Mouse (Mus musculus): Measurements from ENCODE around the gene Nrxn2.

Nrxn2 gene

GRCm38 (mm10) chr19:6390251-6390650 is 28.3 kb upstream of the Nrxn2 start:
- DNase-seq (ENCODE audit: inconsistent age in 2 of 2, low spot score in 1 of 2) = no peak

- no peak for DNase-seq (ENCODE audit: inconsistent age in 2 of 2, low spot score in 1 of 2)
Observed at GRCm38 (mm10) chr19:6392743-6393393, 25.7 kb upstream of the Nrxn2 start.

DNA sequence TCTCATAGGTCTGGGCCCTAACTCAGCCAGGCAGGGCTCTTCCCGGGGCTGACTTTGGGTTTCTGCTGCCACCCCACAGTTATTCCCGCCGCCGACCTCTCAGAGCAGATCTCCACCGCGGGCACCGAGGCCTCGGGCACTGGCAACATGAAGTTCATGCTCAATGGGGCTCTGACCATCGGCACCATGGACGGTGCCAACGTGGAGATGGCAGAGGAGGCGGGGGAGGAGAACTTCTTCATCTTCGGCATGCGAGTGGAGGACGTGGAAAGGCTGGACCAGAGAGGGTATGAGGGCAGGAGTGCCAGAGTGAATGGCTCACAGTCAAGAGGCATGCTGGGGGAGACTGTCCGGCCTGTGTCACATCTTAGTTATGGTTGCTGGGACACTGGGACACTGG is 24.9 kb upstream of the Nrxn2 start:
- no peak for DNase-seq (ENCODE audit: inconsistent age in 2 of 2, low spot score in 1 of 2)

- DNase-seq (ENCODE audit: inconsistent age in 2 of 2, low spot score in 1 of 2) = no peak
Observed at GRCm38 (mm10) chr19:6396237-6396636, 22.3 kb upstream of the Nrxn2 start.

DNA sequence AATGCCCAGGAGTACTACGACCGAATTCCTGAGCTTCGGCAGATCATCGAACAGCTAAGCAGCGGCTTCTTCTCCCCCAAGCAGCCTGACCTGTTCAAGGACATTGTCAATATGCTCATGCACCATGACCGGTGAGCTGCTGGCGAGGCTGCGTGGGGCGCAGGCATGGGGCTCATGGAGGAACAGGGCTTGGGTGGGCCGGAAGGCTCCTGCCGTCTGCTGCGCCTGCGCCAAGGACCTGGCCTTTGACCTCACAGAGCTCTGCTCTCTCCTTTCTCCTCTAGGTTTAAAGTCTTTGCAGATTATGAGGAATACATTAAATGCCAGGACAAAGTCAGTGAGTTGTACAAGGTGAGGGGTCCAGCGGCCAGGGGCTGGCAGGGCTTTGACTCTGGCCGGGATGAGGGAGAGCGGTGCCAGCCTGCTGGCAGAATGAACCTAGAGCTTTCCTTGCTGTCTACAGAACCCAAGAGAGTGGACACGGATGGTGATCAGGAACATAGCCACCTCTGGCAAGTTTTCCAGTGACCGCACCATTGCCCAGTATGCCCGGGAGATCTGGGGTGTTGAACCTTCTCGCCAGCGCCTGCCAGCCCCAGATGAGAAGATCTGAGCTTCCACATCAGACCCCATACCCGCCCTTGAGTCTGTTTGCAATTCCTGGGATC is 20.8 kb upstream of the Nrxn2 start:
- no peak for DNase-seq (ENCODE audit: inconsistent age in 2 of 2, low spot score in 1 of 2)

DNA sequence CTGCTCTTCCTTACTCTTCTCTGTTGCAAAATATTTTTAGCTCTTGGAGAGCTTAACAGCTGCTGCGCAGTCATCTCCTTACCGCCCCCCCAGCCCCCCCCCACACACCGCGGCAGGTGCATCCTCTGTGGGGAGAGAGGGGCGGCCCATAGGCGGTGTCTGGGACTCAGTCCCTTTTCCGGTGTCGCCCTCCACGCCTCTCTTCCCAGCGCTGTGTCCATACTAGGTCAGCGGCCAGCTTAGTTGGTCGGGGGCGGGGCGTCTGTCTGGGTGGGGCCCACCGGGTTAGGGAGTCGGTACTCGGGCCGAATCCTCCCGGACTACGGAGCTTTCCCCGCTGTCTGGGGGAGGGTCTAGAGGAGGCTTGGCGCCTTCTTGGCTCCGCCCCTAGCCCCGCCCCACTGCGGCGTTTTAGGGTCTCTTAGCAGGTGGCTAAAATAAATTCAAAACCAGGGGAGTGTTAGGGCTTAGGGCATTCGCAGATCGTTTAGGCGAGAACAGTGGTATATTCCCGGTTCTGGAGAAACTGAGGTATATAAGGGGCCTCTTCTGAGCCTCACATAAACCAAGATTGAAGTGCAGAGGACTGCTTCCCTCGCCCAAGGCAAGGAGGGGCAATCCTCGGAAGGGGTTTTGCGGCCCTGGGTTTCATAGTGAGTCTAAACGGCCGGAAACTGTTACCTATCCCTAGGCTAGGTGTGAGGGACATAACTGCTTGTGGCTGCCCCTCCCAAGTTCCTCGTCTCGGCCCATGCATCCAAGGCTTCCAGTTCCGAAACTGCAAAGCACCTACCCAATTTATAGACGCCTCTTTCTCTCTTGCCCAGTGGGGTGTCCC is 19.9 kb upstream of the Nrxn2 start:
- DNase-seq (ENCODE audit: inconsistent age in 2 of 2, low spot score in 1 of 2) = peak; percentile 76 to 84

- DNase-seq (ENCODE audit: inconsistent age in 2 of 2, low spot score in 1 of 2) = peak; percentile 69 to 81
Observed at GRCm38 (mm10) chr19:6399285-6400095, 19.0 kb upstream of the Nrxn2 start, which contains the start of gene Rasgrp2. TSS of gene Rasgrp2 (plus strand) at chr19:6399340.

DNA sequence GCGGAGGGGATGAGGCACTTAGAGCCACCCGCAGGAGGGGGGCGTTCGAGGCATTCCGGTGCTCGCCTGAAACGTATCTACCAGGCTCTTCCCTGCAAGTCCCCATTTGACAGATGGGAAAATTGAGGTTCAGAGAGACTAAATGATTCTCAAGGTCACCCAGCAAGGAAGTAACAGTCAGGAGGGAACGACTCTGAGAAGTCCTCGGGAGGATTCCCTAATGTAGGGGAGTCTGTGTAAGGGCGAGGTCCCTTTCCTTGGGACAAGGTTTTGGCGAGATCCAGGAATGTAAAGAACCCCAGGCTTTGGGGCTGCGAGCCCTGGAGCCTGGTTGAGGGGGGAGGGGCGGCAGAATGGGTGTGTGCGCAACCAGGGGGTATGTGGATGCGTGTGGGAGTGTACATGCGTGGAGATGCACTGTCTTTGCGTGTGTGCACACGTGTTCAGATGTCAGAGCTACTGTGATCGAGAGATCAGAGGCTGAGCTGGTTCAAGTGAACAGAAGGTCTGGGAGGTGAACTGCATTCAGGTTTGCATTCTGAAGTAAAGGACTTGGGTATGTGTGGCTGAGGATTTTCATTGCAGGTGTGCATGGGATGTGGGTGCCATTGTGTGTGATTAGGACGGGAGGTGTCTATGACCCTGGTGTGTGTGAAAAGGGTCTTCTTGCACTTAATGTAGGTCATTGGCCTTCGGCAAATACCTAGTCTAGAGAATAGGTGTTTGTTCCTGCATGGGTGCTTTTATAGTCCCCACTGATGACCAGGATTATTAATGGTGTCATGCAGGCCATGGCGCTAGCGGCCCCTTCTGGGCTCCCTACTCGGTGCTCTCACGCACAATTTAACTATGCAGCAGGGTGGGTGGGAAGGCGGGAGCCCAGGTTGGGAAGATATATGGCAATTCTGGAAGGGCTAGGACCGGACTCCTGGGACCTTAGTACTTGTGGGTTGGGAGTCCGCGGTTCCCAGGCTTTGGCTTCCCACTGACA is 18.1 kb upstream of the Nrxn2 start:
- DNase-seq (ENCODE audit: inconsistent age in 2 of 2, low spot score in 1 of 2) = peak in 1 of 2 experiments; percentile 64

DNA sequence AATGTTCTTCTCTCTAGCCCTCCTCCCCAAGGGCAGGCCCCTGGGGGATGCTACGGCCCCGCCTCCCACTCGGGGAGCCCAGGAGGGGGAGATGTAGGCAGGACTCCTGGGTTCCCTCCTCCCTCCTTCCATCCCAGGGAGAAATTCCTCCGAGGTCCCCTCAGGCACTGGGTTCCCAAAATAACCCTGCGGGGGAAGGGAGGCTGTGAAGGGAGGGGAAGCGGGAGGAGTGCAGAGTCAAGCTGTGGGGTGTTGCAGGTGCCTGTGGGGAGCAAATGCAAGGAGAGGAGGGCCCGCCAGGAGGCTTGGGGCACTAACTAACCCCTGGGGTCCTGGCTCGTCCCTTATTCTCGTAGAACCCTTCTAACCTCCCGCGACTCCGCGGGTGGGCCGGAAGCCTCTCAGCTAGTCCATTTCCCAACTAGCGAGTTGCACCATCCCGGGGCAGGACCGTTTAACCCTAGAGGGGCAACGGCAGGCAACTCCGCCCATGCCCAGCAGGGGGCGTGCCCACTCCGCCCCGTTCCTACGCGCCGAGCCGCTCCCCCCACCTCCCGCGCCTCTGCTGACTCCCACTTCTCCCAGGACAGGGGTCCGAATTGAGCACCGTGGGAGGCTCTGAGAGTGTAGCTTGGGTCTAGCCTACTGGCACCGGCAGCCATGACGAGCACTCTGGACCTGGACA is 17.3 kb upstream of the Nrxn2 start:
- peak; percentile 80 to 93 for DNase-seq (ENCODE audit: inconsistent age in 2 of 2, low spot score in 1 of 2)

GRCm38 (mm10) chr19:6401951-6402350 is 16.6 kb upstream of the Nrxn2 start:
- peak; percentile 54 to 73 for DNase-seq (ENCODE audit: inconsistent age in 2 of 2, low spot score in 1 of 2)

DNA sequence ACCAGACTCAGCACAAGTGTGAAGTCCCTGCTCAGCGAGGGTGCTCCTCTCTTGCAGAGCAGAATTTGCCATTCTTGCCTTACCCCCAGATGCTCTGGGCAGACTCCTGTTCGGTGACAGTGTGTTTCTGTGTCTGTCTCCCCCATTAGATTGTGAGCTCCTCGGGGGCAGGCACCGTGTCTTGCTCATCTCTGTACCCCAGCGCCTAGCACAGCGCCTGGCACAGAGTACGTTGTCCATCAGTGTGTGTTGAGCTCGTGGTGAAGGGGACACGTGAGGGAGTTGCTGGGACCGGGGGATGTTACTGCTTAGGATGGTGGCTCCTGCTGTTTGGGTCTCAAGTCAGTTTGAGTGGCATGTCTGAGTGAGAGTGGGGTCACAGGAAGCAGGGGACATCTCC is 14.7 kb upstream of the Nrxn2 start:
- DNase-seq (ENCODE audit: inconsistent age in 2 of 2, low spot score in 1 of 2) = no peak

- DNase-seq (ENCODE audit: inconsistent age in 2 of 2, low spot score in 1 of 2) = no peak
Observed at GRCm38 (mm10) chr19:6405433-6405832, 13.1 kb upstream of the Nrxn2 start.

- no peak for DNase-seq (ENCODE audit: inconsistent age in 2 of 2, low spot score in 1 of 2)
Observed at GRCm38 (mm10) chr19:6407109-6407508, 11.4 kb upstream of the Nrxn2 start.

- no peak for DNase-seq (ENCODE audit: inconsistent age in 2 of 2, low spot score in 1 of 2)
Observed at GRCm38 (mm10) chr19:6407816-6408510, 10.6 kb upstream of the Nrxn2 start.

DNA sequence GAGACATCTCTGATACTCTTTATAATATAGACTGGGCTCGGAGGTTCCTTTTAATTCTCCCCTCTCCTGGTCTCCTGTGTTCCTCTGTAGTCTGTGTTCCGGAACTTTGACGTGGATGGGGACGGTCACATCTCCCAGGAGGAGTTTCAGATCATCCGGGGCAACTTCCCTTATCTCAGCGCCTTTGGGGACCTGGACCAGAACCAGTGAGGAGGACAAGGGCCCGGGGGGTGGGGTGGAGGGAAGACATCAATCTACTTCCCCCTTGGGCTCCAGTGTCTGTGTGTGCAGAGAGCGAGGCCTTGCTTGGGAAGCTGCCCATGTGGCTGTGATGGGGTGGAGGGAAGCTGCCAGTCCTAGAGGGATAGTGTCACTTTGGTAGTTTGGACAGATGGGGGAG is 9.8 kb upstream of the Nrxn2 start:
- no peak for DNase-seq (ENCODE audit: inconsistent age in 2 of 2, low spot score in 1 of 2)

DNA sequence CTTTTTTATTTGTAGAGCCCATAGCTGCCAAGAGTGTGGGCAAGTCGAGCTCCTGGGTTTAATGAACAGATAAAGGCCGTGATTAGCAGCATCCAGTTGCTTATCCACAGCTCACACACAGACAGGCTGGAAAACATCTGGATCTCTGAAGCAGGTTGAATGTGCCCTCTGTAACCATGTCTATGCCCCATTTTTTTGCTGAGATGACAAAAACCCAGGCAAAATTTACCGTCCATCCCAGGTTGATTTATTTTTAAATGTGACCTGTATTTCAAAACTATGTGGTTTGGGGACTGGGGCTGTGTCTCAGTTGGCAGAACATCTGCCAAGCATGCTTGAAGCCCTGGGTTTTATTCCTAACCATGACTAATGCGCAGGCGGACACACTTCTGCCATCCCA is 9.4 kb upstream of the Nrxn2 start:
- no peak for DNase-seq (ENCODE audit: inconsistent age in 2 of 2, low spot score in 1 of 2)

DNA sequence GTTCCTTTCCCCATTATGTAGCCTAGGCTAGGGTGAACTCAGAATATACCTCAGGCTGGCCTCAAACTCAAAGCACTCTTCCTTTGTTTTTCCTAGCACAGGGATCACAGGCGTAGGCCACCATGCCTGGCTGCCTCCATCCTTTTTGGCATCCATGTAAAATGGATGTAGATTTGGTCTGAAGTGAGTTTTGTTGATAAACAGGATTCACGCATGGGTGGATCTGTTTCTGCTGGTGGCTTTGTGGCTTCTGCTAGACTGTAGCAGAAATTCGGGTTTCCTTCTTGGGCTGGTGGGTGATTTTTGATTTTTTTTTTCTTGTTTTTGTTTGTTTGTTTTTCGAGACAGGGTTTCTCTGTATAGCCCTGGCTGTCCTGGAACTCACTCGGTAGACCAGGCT is 8.6 kb upstream of the Nrxn2 start:
- DNase-seq (ENCODE audit: inconsistent age in 2 of 2, low spot score in 1 of 2) = no peak

- no peak for DNase-seq (ENCODE audit: inconsistent age in 2 of 2, low spot score in 1 of 2)
Observed at GRCm38 (mm10) chr19:6412798-6413197, 5.7 kb upstream of the Nrxn2 start.

DNA sequence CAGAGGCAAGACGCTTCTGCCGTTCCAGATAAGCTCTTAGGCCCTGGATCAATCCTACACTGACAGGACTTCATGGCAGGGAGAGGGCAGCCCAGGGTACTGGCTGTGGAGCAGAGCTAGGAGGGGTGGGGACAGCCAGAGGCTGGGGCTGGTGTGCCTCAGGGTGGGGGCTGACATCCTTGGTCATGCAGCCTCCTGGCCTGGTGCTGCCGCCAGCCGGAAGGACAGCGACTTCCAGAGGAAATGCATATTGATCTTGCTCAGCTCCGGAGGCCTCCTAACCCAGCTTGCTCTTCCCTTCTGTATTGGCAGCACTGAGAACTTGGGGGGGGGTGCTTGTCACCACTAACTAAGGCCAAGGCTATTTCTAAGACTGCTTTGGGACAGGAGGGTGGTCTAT is 3.1 kb upstream of the Nrxn2 start:
- DNase-seq (ENCODE audit: inconsistent age in 2 of 2, low spot score in 1 of 2) = peak in 1 of 2 experiments; percentile 56
